Mouse (Mus musculus) hindbrain, embryonic 13.5 days (tissue): ENCODE data around the gene Cyth4. TPM values are rescaled to one million over a fixed set of nuclear protein-coding genes. Genes with fewer than 3 reads are reported as not detected.

Experiments used
- ATAC-seq: fragments of 200-750 bp; cut with Nextera tagmentation; 2 replicates; pipeline ENCODE4 v1.8.0; 2017; ENCODE audit warnings: moderate TSS enrichment; ENCODE audit not compliant: low FRiP score
- H3K27ac ChIP-seq: fragments of 300-500 bp; sonication (generic); 2 replicates; pipeline ENCODE4 v1.5.1; 2015; ENCODE audit warnings: inconsistent platforms, mild to moderate bottlenecking, moderate library complexity
- H3K27me3 ChIP-seq: fragments of 300-500 bp; sonication (generic); 2 replicates; pipeline ENCODE4 v1.6.1; 2015; ENCODE audit warnings: mild to moderate bottlenecking, inconsistent platforms
- H3K36me3 ChIP-seq: fragments of 300-500 bp; sonication (generic); 2 replicates; pipeline ENCODE4 v1.6.1; 2015; ENCODE audit warnings: mild to moderate bottlenecking, inconsistent platforms
- H3K4me1 ChIP-seq: fragments of 300-500 bp; sonication (generic); replicated peaks from 2 replicates; pipeline ENCODE4 v1.6.1; 2015; ENCODE audit warnings: inconsistent platforms
- H3K4me2 ChIP-seq: fragments of 300-500 bp; sonication (generic); 2 replicates; pipeline ENCODE4 v1.6.1; 2015; ENCODE audit warnings: inconsistent platforms, mild to moderate bottlenecking, moderate library complexity
- H3K4me3 ChIP-seq: fragments of 300-500 bp; sonication (generic); 2 replicates; pipeline ENCODE4 v1.5.1; 2015; ENCODE audit warnings: mild to moderate bottlenecking, inconsistent platforms
- H3K9ac ChIP-seq: fragments of 300-500 bp; sonication (generic); 2 replicates; pipeline ENCODE4 v1.6.1; 2015; ENCODE audit warnings: mild to moderate bottlenecking, inconsistent platforms
- H3K9me3 ChIP-seq: fragments of 300-500 bp; sonication (generic); 2 replicates; pipeline ENCODE4 v1.6.1; 2016; ENCODE audit warnings: inconsistent platforms
- WGBS: fragments of 180-500 bp; shearing (Covaris S2); methylation state at CpG from one replicate; pipeline ENCODE4 v1.1.7; 2015; 5-methylcytosine and 5-hydroxymethylcytosine counted together
- polyA plus RNA-seq: library from polyadenylated mRNA; unstranded; fragments of >200 nt; fragmentation: Nextera tagmentation; extraction: Ambion mirVana; gene quantifications from 2 replicates; pipeline ENCODE4 v1.2.1, GENCODE M21; 2015

The Cyth4 gene
- polyA plus RNA-seq, 1 experiment from 2014 or later, result 7.7 TPM

- no peak overlapping the region; the same call in 1 of the 2 replicates for H3K27ac ChIP-seq
- H3K4me1 ChIP-seq, result peaks cover 62% of the 10 kb centered on the region
- no peak overlapping the region for H3K4me2 ChIP-seq
- H3K9me3 ChIP-seq, result no peaks in the 10 kb centered on the region
- no peaks in the 10 kb centered on the region for H3K36me3 ChIP-seq
- H3K27me3 ChIP-seq, result no peaks in the 10 kb centered on the region
- no peak for ATAC-seq
- H3K4me3 ChIP-seq, result no peak overlapping the region
- no peak overlapping the region for H3K9ac ChIP-seq
- WGBS, result 54% methylated on average over 2 of the region's 2 CpGs
Observed at GRCm38 (mm10) chr15:78632387-78632786, 35.5 kb downstream of the Cyth4 start.

GRCm38 (mm10) chr15:78633413-78633812 lies 36.6 kb downstream of the Cyth4 start:
- Histone ChIP-seq H3K36me3 (no peaks in the 10 kb centered on the region), H3K27ac (peak overlapping the region; percentile 75), H3K4me3 (no peak overlapping the region), H3K9ac (peak overlapping the region; percentile 58; the same call in 1 of the 2 replicates), H3K4me1 (peaks cover 72% of the 10 kb centered on the region), H3K27me3 (no peaks in the 10 kb centered on the region), H3K4me2 (no peak overlapping the region), H3K9me3 (no peaks in the 10 kb centered on the region)
- ATAC-seq, result no peak
- WGBS, result 16% methylated on average over 5 of the region's 5 CpGs

- peaks cover 79% of the 10 kb centered on the region for H3K4me1 ChIP-seq
- no peak overlapping the region for H3K4me2 ChIP-seq
- no peaks in the 10 kb centered on the region for H3K9me3 ChIP-seq
- no peaks in the 10 kb centered on the region for H3K36me3 ChIP-seq
- H3K27me3 ChIP-seq, result no peaks in the 10 kb centered on the region
- peak; percentile 69 for ATAC-seq
- peak overlapping the region; percentile 75 for H3K27ac ChIP-seq
- H3K4me3 ChIP-seq, result no peak overlapping the region
- H3K9ac ChIP-seq, result peak overlapping the region; percentile 58; the same call in 1 of the 2 replicates
- 22% methylated on average over 10 of the region's 10 CpGs for WGBS
Observed at GRCm38 (mm10) chr15:78634095-78634737, 37.4 kb downstream of the Cyth4 start.

- 29% methylated on average over 7 of the region's 7 CpGs for WGBS
- H3K36me3 ChIP-seq, result no peaks in the 10 kb centered on the region
- no peaks in the 10 kb centered on the region for H3K9me3 ChIP-seq
- no peak overlapping the region for H3K9ac ChIP-seq
- no peak overlapping the region for H3K4me3 ChIP-seq
- H3K4me2 ChIP-seq, result no peak overlapping the region
- H3K27me3 ChIP-seq, result no peaks in the 10 kb centered on the region
- 0 out of 2 replicates have a peak overlapping the region, but pooled peaks have one; percentile 70 for H3K27ac ChIP-seq
- H3K4me1 ChIP-seq, result peaks cover 85% of the 10 kb centered on the region
- ATAC-seq, result no peak
Observed at GRCm38 (mm10) chr15:78635231-78635630, 38.4 kb downstream of the Cyth4 start.

GRCm38 (mm10) chr15:78643633-78644032 lies 46.8 kb downstream of the Cyth4 start:
- Histone ChIP-seq H3K27me3 (0 out of 2 replicates have a peak, but pooled peaks cover 3% of the 10 kb centered on the region), H3K4me1 (peaks cover 45% of the 10 kb centered on the region), H3K4me3 (no peak overlapping the region), H3K27ac (peak overlapping the region; percentile 35; the same call in 1 of the 2 replicates), H3K4me2 (no peak overlapping the region), H3K36me3 (no peaks in the 10 kb centered on the region), H3K9me3 (no peaks in the 10 kb centered on the region), H3K9ac (no peak overlapping the region; the same call in 1 of the 2 replicates)
- WGBS, result 15% methylated on average over 6 of the region's 6 CpGs
- no peak for ATAC-seq

- no peak for ATAC-seq
- Histone ChIP-seq H3K9ac (no peak overlapping the region), H3K4me3 (no peak overlapping the region), H3K36me3 (no peaks in the 10 kb centered on the region), H3K27me3 (0 out of 2 replicates have a peak, but pooled peaks cover 3% of the 10 kb centered on the region), H3K27ac (no peak overlapping the region), H3K9me3 (no peaks in the 10 kb centered on the region), H3K4me2 (no peak overlapping the region), H3K4me1 (peaks cover 39% of the 10 kb centered on the region)
- 56% methylated on average over 8 of the region's 8 CpGs for WGBS
Observed at GRCm38 (mm10) chr15:78644606-78645005, 47.8 kb downstream of the Cyth4 start.

GRCm38 (mm10) chr15:78647746-78648145 lies 50.9 kb downstream of the Cyth4 start:
- Histone ChIP-seq H3K27me3 (0 out of 2 replicates have a peak, but pooled peaks cover 3% of the 10 kb centered on the region), H3K4me2 (no peak overlapping the region), H3K4me1 (peaks cover 28% of the 10 kb centered on the region), H3K9me3 (no peaks in the 10 kb centered on the region), H3K4me3 (no peak overlapping the region), H3K27ac (no peak overlapping the region), H3K9ac (no peak overlapping the region), H3K36me3 (no peaks in the 10 kb centered on the region)
- WGBS, result 85% methylated on average over 4 of the region's 4 CpGs
- no peak for ATAC-seq

GRCm38 (mm10) chr15:78651169-78651568 lies 54.3 kb downstream of the Cyth4 start:
- no peak for ATAC-seq
- Histone ChIP-seq H3K4me1 (peaks cover 6% of the 10 kb centered on the region; the same call in 1 of the 2 replicates), H3K27ac (peak overlapping the region; percentile 30; the same call in 1 of the 2 replicates), H3K4me2 (no peak overlapping the region), H3K9me3 (no peaks in the 10 kb centered on the region), H3K9ac (no peak overlapping the region), H3K4me3 (no peak overlapping the region), H3K36me3 (no peaks in the 10 kb centered on the region), H3K27me3 (no peaks in the 10 kb centered on the region)
- WGBS, result 40% methylated on average over 4 of the region's 4 CpGs

GRCm38 (mm10) chr15:78664268-78664667 lies 67.4 kb downstream of the Cyth4 start:
- no peak overlapping the region for H3K4me3 ChIP-seq
- H3K27ac ChIP-seq, result no peak overlapping the region
- no peak overlapping the region for H3K4me2 ChIP-seq
- H3K36me3 ChIP-seq, result no peaks in the 10 kb centered on the region
- H3K4me1 ChIP-seq, result peaks cover 10% of the 10 kb centered on the region
- H3K27me3 ChIP-seq, result 0 out of 2 replicates have a peak, but pooled peaks cover 8% of the 10 kb centered on the region
- ATAC-seq, result no peak
- 58% methylated on average over 5 of the region's 5 CpGs for WGBS
- H3K9ac ChIP-seq, result no peak overlapping the region
- no peaks in the 10 kb centered on the region for H3K9me3 ChIP-seq

GRCm38 (mm10) chr15:78669221-78669871 lies 72.5 kb downstream of the Cyth4 start:
- Histone ChIP-seq H3K4me1 (peaks cover 39% of the 10 kb centered on the region), H3K27ac (no peak overlapping the region), H3K4me3 (no peak overlapping the region), H3K9me3 (no peaks in the 10 kb centered on the region), H3K4me2 (no peak overlapping the region), H3K9ac (no peak overlapping the region), H3K36me3 (peaks cover 30% of the 10 kb centered on the region), H3K27me3 (peaks cover 43% of the 10 kb centered on the region)
- 70% methylated on average over 10 of the region's 10 CpGs for WGBS
- ATAC-seq, result no peak

- H3K4me1 ChIP-seq, result peaks cover 42% of the 10 kb centered on the region
- H3K4me2 ChIP-seq, result no peak overlapping the region
- peaks cover 48% of the 10 kb centered on the region for H3K27me3 ChIP-seq
- no peak overlapping the region for H3K4me3 ChIP-seq
- WGBS, result 30% methylated on average over 5 of the region's 5 CpGs
- no peak overlapping the region; the same call in 1 of the 2 replicates for H3K9ac ChIP-seq
- ATAC-seq, result 0 out of 2 replicates have a peak, but pooled peaks have one; percentile 15
- no peaks in the 10 kb centered on the region for H3K9me3 ChIP-seq
- H3K36me3 ChIP-seq, result peaks cover 30% of the 10 kb centered on the region
- H3K27ac ChIP-seq, result no peak overlapping the region
Observed at GRCm38 (mm10) chr15:78670341-78670740, 73.5 kb downstream of the Cyth4 start.
